Mouse (Mus musculus) neural tube, embryonic 12.5 days (tissue): ENCODE data around the gene Ephb6. TPM values are rescaled to one million over a fixed set of nuclear protein-coding genes. Genes with fewer than 3 reads are reported as not detected.

Experiments used
- ATAC-seq: fragments of 200-750 bp; cut with Nextera tagmentation; 2 replicates; pipeline ENCODE4 v1.8.0; 2017; ENCODE audit warnings: low read depth, mild to moderate bottlenecking, moderate TSS enrichment, moderate library complexity; ENCODE audit not compliant: low FRiP score
- H3K27ac ChIP-seq: fragments of 300-500 bp; sonication (generic); 2 replicates; pipeline ENCODE4 v1.5.1; 2016
- H3K27me3 ChIP-seq: fragments of 300-500 bp; sonication (generic); replicated peaks from 2 replicates; pipeline ENCODE4 v1.6.1; 2016; ENCODE audit warnings: mild to moderate bottlenecking
- H3K36me3 ChIP-seq: fragments of 300-500 bp; sonication (generic); 2 replicates; pipeline ENCODE4 v1.6.1; 2016; ENCODE audit warnings: mild to moderate bottlenecking
- H3K4me1 ChIP-seq: fragments of 300-500 bp; sonication (generic); 2 replicates; pipeline ENCODE4 v1.6.1; 2016
- H3K4me2 ChIP-seq: fragments of 300-500 bp; sonication (generic); replicated peaks from 2 replicates; pipeline ENCODE4 v1.6.1; 2016; ENCODE audit warnings: mild to moderate bottlenecking
- H3K4me3 ChIP-seq: fragments of 300-500 bp; sonication (generic); 2 replicates; pipeline ENCODE4 v1.5.1; 2016
- H3K9ac ChIP-seq: fragments of 300-500 bp; sonication (generic); 2 replicates; pipeline ENCODE4 v1.6.1; 2016; ENCODE audit warnings: mild to moderate bottlenecking
- H3K9me3 ChIP-seq: fragments of 300-500 bp; sonication (generic); 2 replicates; pipeline ENCODE4 v1.6.1; 2016; ENCODE audit warnings: mild to moderate bottlenecking
- WGBS: fragments of 180-500 bp; shearing (Covaris S2); methylation state at CpG from one replicate; pipeline ENCODE4 v1.1.7; 2016; 5-methylcytosine and 5-hydroxymethylcytosine counted together
- polyA plus RNA-seq: library from polyadenylated mRNA; unstranded; fragments of >200 nt; fragmentation: Nextera tagmentation; extraction: Ambion mirVana; gene quantifications from 2 replicates; pipeline ENCODE4 v1.2.1, GENCODE M21; 2016

The Ephb6 gene
- polyA plus RNA-seq, 1 experiment from 2014 or later, result 23.6 TPM

- WGBS, result 68% methylated on average over 5 of the region's 5 CpGs
- no peak for ATAC-seq
These were observed 28.0 kb upstream of the Ephb6 start for GRCm38 (mm10) chr6:41577297-41577696.

DNA sequence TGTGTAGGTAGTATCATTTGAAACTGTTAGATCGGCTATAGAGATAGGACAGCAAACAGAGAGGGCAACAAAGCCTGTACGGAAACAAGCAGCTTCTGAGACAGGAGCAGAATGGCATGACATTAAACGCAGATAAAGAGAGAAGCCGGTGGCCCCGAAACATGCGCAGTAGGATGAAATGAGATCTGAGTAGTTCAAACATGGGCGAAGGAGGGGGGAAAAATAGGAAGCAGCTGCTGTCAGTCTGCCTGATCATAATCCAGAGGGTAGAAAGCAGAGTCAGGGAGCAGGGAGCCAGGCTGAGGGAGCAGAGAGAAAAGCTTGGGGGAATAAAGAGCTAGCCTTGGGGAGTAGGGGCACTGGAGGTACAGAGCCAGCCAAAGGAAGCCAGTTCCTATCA, 24.0 kb upstream of the Ephb6 start:
- Histone ChIP-seq H3K4me2 (no peak overlapping the region), H3K4me3 (no peak overlapping the region), H3K27ac (no peak overlapping the region), H3K4me1 (no peaks in the 10 kb centered on the region), H3K27me3 (no peaks in the 10 kb centered on the region), H3K9ac (no peak overlapping the region), H3K9me3 (no peaks in the 10 kb centered on the region), H3K36me3 (no peaks in the 10 kb centered on the region)
- 83% methylated on average over 7 of the region's 7 CpGs for WGBS
- no peak for ATAC-seq

More at GRCm38 (mm10) chr6:41577297-41577696, 28.0 kb upstream of the Ephb6 start:
- H3K9ac ChIP-seq, result no peak overlapping the region
- no peak overlapping the region for H3K4me3 ChIP-seq
- no peaks in the 10 kb centered on the region for H3K36me3 ChIP-seq
- no peak overlapping the region for H3K4me2 ChIP-seq
- no peak overlapping the region for H3K27ac ChIP-seq
- H3K9me3 ChIP-seq, result no peaks in the 10 kb centered on the region
- no peaks in the 10 kb centered on the region for H3K27me3 ChIP-seq
- no peaks in the 10 kb centered on the region for H3K4me1 ChIP-seq

DNA sequence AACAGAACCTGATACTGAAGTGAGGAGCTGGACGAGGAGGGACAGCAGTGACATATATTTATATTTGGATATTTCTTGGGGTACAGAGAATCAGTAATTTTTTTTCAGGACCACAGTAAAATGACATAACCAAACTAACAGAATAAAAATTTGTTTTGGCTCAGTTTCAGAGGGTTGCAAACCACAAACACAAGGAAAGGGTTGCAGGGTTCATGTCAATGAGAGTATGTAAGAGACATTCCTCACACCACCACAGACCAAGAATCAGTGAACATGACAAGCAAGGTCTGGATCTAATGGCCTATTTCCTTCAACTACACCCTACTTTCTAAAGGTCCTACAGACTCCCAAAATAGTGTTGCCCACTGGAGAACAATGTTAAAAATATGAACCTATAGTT, 23.1 kb upstream of the Ephb6 start:
- WGBS, result 89% methylated on average over 1 of the region's 1 CpGs
- Histone ChIP-seq H3K4me2 (no peak overlapping the region), H3K9ac (no peak overlapping the region), H3K27ac (no peak overlapping the region), H3K4me1 (no peaks in the 10 kb centered on the region), H3K27me3 (no peaks in the 10 kb centered on the region), H3K4me3 (no peak overlapping the region), H3K9me3 (no peaks in the 10 kb centered on the region), H3K36me3 (no peaks in the 10 kb centered on the region)
- no peak for ATAC-seq

- Histone ChIP-seq H3K9ac (peak overlapping the region; percentile 77), H3K27ac (peak overlapping the region; percentile 66; the same call in 1 of the 2 replicates), H3K9me3 (no peaks in the 10 kb centered on the region), H3K27me3 (no peaks in the 10 kb centered on the region), H3K4me3 (peak overlapping the region; percentile 65), H3K4me2 (peak overlapping the region; percentile 86), H3K4me1 (peaks cover 6% of the 10 kb centered on the region; the same call in 1 of the 2 replicates), H3K36me3 (no peaks in the 10 kb centered on the region)
- ATAC-seq, result peak; percentile 65
- under 1% methylated on average over 23 of the region's 23 CpGs for WGBS
These were observed 756 bp upstream of the Ephb6 start for GRCm38 (mm10) chr6:41604401-41605050.

GRCm38 (mm10) chr6:41605794-41606104, 467 bp downstream of the Ephb6 start:
- Histone ChIP-seq H3K36me3 (no peaks in the 10 kb centered on the region), H3K4me2 (peak overlapping the region; percentile 86), H3K27me3 (no peaks in the 10 kb centered on the region), H3K4me1 (peaks cover 6% of the 10 kb centered on the region; the same call in 1 of the 2 replicates), H3K9me3 (no peaks in the 10 kb centered on the region), H3K4me3 (peak overlapping the region; percentile 65), H3K9ac (peak overlapping the region; percentile 77), H3K27ac (0 out of 2 replicates have a peak overlapping the region, but pooled peaks have one; percentile 66)
- ATAC-seq, result peak; percentile 66
- WGBS, result 0% methylated on average over 7 of the region's 7 CpGs

- Histone ChIP-seq H3K9ac (peak overlapping the region; percentile 77), H3K4me1 (peaks cover 6% of the 10 kb centered on the region; the same call in 1 of the 2 replicates), H3K4me2 (peak overlapping the region; percentile 86), H3K27ac (no peak overlapping the region), H3K9me3 (no peaks in the 10 kb centered on the region), H3K4me3 (peak overlapping the region; percentile 65), H3K36me3 (no peaks in the 10 kb centered on the region), H3K27me3 (no peaks in the 10 kb centered on the region)
- ATAC-seq, result peak; percentile 3
- 4% methylated on average over 4 of the region's 4 CpGs for WGBS
These were observed 932 bp downstream of the Ephb6 start for GRCm38 (mm10) chr6:41606214-41606613.

DNA sequence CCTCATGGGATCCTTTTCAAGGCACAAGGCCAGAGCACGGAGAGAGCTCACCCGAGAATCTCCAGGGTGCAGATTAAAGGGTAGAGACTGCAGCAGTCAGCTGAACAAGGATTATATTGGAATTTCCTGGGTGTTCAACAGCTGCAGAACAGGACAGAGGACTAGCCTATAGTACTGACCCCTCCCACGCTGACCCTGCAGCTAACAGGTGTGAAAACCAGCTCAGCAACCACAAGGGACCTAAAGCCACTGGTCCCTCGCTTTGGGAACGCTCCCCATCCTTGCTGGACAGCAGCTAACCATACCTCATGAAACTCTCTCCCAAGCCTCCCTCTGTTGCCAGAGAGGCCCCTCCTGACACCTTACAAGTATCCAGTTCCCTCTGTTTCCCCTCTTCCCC, 2.4 kb downstream of the Ephb6 start:
- no peaks in the 10 kb centered on the region for H3K9me3 ChIP-seq
- 71% methylated on average over 5 of the region's 5 CpGs for WGBS
- no peak overlapping the region for H3K4me2 ChIP-seq
- H3K36me3 ChIP-seq, result no peaks in the 10 kb centered on the region
- peaks cover 6% of the 10 kb centered on the region; the same call in 1 of the 2 replicates for H3K4me1 ChIP-seq
- no peak for ATAC-seq
- H3K9ac ChIP-seq, result no peak overlapping the region
- no peaks in the 10 kb centered on the region for H3K27me3 ChIP-seq
- no peak overlapping the region for H3K4me3 ChIP-seq
- no peak overlapping the region for H3K27ac ChIP-seq

DNA sequence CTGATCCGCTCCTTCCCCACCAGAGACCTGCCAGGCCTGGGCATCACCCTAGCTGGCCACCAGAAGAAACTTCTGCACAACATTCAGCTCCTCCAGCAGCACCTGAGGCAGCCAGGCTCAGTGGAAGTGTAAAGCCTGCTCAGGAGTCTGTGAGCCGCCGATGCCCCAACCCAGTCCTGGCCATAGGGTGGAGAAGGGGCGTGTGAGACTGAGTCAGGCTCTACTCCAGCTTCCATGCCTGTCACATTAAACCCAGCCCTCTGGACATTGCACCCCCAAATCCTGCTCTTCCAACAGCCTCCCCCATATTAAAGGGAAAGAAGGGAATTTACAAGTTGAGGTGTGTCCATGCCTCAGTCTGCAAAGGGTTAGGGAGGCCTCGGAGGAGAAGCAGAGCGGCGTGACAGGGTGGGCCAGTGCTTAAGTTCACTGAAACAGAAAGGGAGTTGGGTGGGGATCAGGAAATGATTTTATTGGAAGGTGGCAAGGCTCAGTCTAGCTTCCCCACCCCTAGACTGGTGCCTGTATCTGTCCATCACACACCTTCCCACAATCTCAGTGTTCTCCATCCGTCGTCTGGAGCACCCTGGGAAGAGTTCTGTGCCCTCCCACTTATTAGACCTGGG, 15.0 kb downstream of the Ephb6 start:
- H3K4me1 ChIP-seq, result no peaks in the 10 kb centered on the region
- H3K4me2 ChIP-seq, result no peak overlapping the region
- no peak overlapping the region for H3K27ac ChIP-seq
- WGBS, result 92% methylated on average over 9 of the region's 9 CpGs
- H3K36me3 ChIP-seq, result peaks cover 21% of the 10 kb centered on the region; the same call in 1 of the 2 replicates
- ATAC-seq, result no peak
- H3K9me3 ChIP-seq, result no peaks in the 10 kb centered on the region
- H3K27me3 ChIP-seq, result no peaks in the 10 kb centered on the region
- no peak overlapping the region for H3K4me3 ChIP-seq
- H3K9ac ChIP-seq, result no peak overlapping the region

- 93% methylated on average over 12 of the region's 12 CpGs for WGBS
These were observed 16.1 kb downstream of the Ephb6 start for GRCm38 (mm10) chr6:41621241-41621990.

GRCm38 (mm10) chr6:41622661-41623060, 17.4 kb downstream of the Ephb6 start:
- Histone ChIP-seq H3K9ac (no peak overlapping the region), H3K4me2 (no peak overlapping the region), H3K27me3 (no peaks in the 10 kb centered on the region), H3K27ac (no peak overlapping the region), H3K36me3 (peaks cover 14% of the 10 kb centered on the region; the same call in 1 of the 2 replicates), H3K4me1 (no peaks in the 10 kb centered on the region), H3K4me3 (no peak overlapping the region), H3K9me3 (no peaks in the 10 kb centered on the region)
- no peak; the same call in 1 of the 2 replicates for ATAC-seq
- 64% methylated on average over 9 of the region's 9 CpGs for WGBS

More at GRCm38 (mm10) chr6:41621241-41621990, 16.1 kb downstream of the Ephb6 start:
- Histone ChIP-seq H3K27ac (no peak overlapping the region), H3K9me3 (no peaks in the 10 kb centered on the region), H3K4me2 (no peak overlapping the region), H3K4me1 (no peaks in the 10 kb centered on the region), H3K4me3 (no peak overlapping the region), H3K27me3 (no peaks in the 10 kb centered on the region), H3K36me3 (peaks cover 19% of the 10 kb centered on the region; the same call in 1 of the 2 replicates), H3K9ac (no peak overlapping the region)
- ATAC-seq, result no peak

GRCm38 (mm10) chr6:41628180-41628579, 22.9 kb downstream of the Ephb6 start:
- Histone ChIP-seq H3K9ac (no peak overlapping the region), H3K4me1 (no peaks in the 10 kb centered on the region), H3K36me3 (no peaks in the 10 kb centered on the region), H3K9me3 (no peaks in the 10 kb centered on the region), H3K27ac (no peak overlapping the region), H3K4me2 (no peak overlapping the region), H3K27me3 (no peaks in the 10 kb centered on the region), H3K4me3 (no peak overlapping the region)
- WGBS, result 85% methylated on average over 1 of the region's 1 CpGs
- no peak for ATAC-seq

- no peak overlapping the region for H3K4me2 ChIP-seq
- no peaks in the 10 kb centered on the region for H3K4me1 ChIP-seq
- H3K9me3 ChIP-seq, result no peaks in the 10 kb centered on the region
- H3K36me3 ChIP-seq, result no peaks in the 10 kb centered on the region
- H3K27me3 ChIP-seq, result no peaks in the 10 kb centered on the region
- H3K4me3 ChIP-seq, result no peak overlapping the region
- WGBS, result 74% methylated on average over 2 of the region's 2 CpGs
- no peak overlapping the region for H3K9ac ChIP-seq
- no peak overlapping the region for H3K27ac ChIP-seq
- no peak for ATAC-seq
These were observed 25.5 kb downstream of the Ephb6 start for GRCm38 (mm10) chr6:41630791-41631190.
